Mouse (Mus musculus) midbrain, postnatal 0 days (tissue): ENCODE results near the gene Tmcc2. TPM values are rescaled to one million over a fixed set of nuclear protein-coding genes. Genes with fewer than 3 reads are reported as not detected.

ENCODE experiments used
- ATAC-seq: fragments of 200-750 bp; cut with Nextera tagmentation; 2 replicates; pipeline ENCODE4 v1.8.0; 2017; ENCODE audit warnings: moderate number of reproducible peaks, mild to moderate bottlenecking, moderate TSS enrichment, moderate library complexity; ENCODE audit not compliant: low FRiP score
- DNase-seq: peaks from one replicate; pipeline ENCODE4 v3.0.0-alpha.2; 2015; ENCODE audit warnings: low spot score
- H3K27ac ChIP-seq: fragments of 300-500 bp; sonication (generic); 2 replicates; pipeline ENCODE4 v1.5.1; 2014; ENCODE audit warnings: low read depth, mild to moderate bottlenecking, low read length, mixed read lengths
- H3K27me3 ChIP-seq: fragments of 300-500 bp; sonication (generic); 2 replicates; pipeline ENCODE4 v1.6.1; 2014; ENCODE audit warnings: low read length, control low read depth, mixed read lengths; ENCODE audit not compliant: insufficient read depth
- H3K36me3 ChIP-seq: fragments of 300-500 bp; sonication (generic); 2 replicates; pipeline ENCODE4 v1.6.1; 2014; ENCODE audit warnings: low read length, control low read depth, mixed read lengths; ENCODE audit not compliant: insufficient read depth
- H3K4me1 ChIP-seq: fragments of 300-500 bp; sonication (generic); 2 replicates; pipeline ENCODE4 v1.6.1; 2014; ENCODE audit warnings: mild to moderate bottlenecking, control low read depth, antibody characterized with exemption, low read length, mixed read lengths; ENCODE audit not compliant: insufficient read depth
- H3K4me2 ChIP-seq: fragments of 300-500 bp; sonication (generic); 2 replicates; pipeline ENCODE4 v1.6.1; 2014; ENCODE audit warnings: low read depth, mild to moderate bottlenecking, low read length, mixed read lengths; ENCODE audit not compliant: poor library complexity, severe bottlenecking
- H3K4me3 ChIP-seq: fragments of 300-500 bp; sonication (generic); 2 replicates; pipeline ENCODE4 v1.5.1; 2014; ENCODE audit warnings: low read depth, mild to moderate bottlenecking, low read length, moderate library complexity
- H3K9ac ChIP-seq: fragments of 300-500 bp; sonication (generic); replicated peaks from 2 replicates; pipeline ENCODE4 v1.6.1; 2014; ENCODE audit warnings: mild to moderate bottlenecking, low read length, moderate library complexity, mixed read lengths; ENCODE audit not compliant: poor library complexity, severe bottlenecking
- H3K9me3 ChIP-seq: fragments of 300-500 bp; sonication (generic); 2 replicates; pipeline ENCODE4 v1.6.1; 2016; ENCODE audit warnings: low read length, control low read depth
- CTCF ChIP-seq: IDR thresholded peaks from 2 replicates; pipeline ENCODE4 v1.5.1; 2016; ENCODE audit warnings: antibody characterized with exemption, mild to moderate bottlenecking
- WGBS: fragments of 180-500 bp; shearing (Covaris S2); extraction: QIAGEN DNeasy Blood & Tissue Kit; methylation state at CpG from one replicate; pipeline ENCODE4 v1.1.7; 2014; 5-methylcytosine and 5-hydroxymethylcytosine counted together
- polyA plus RNA-seq: library from polyadenylated mRNA; unstranded; fragments of >200 nt; fragmentation: Nextera tagmentation; extraction: Ambion mirVana; gene quantifications from 2 replicates; pipeline ENCODE4 v1.2.1, GENCODE M21; 2015
- total RNA-seq: library from RNA; depleted of rRNA; stranded (reverse); fragments of >200 nt; gene quantifications from 2 replicates; pipeline ENCODE4 v1.2.3, GENCODE M21; 2014

Gene Tmcc2
- total and polyA plus RNA-seq, 2 experiments from 2014 or later = 36.3 to 152 TPM

- ATAC-seq (peak; percentile 85), DNase-seq (peak; percentile 91)
- no peak for TF ChIP-seq CTCF
- Histone ChIP-seq H3K27me3 (no peaks in the 10 kb centered on the region), H3K9me3 (no peaks in the 10 kb centered on the region), H3K36me3 (no peaks in the 10 kb centered on the region), H3K4me1 (peaks cover 24% of the 10 kb centered on the region), H3K9ac (peak within 1 kb of the TSS; percentile 50), H3K4me2 (peak within 1 kb of the TSS; percentile 74), H3K4me3 (peak within 1 kb of the TSS; percentile 49), H3K27ac (peak within 1 kb of the TSS; percentile 65)
- under 1% methylated on average over 67 of the region's 67 CpGs for WGBS
Observed at GRCm38 (mm10) chr1:132315889-132316624, 75.0 kb downstream of the Tmcc2 start, which contains the start of gene Nuak2. Gene Nuak2 (plus strand): TSS chr1:132316126.

GRCm38 (mm10) chr1:132312703-132313102, 78.4 kb downstream of the Tmcc2 start:
- Histone ChIP-seq H3K36me3 (no peaks in the 10 kb centered on the region), H3K27me3 (no peaks in the 10 kb centered on the region), H3K9ac (no peak overlapping the region), H3K4me2 (no peak overlapping the region), H3K27ac (no peak overlapping the region), H3K9me3 (no peaks in the 10 kb centered on the region), H3K4me1 (peaks cover 8% of the 10 kb centered on the region; the same call in 1 of the 2 replicates), H3K4me3 (no peak overlapping the region)
- peak; percentile 80 for DNase-seq
- TF ChIP-seq CTCF = peak; percentile 79
- WGBS = 65% methylated on average over 3 of the region's 3 CpGs
- no peak for ATAC-seq

GRCm38 (mm10) chr1:132312043-132312442, 79.0 kb downstream of the Tmcc2 start:
- ATAC-seq = no peak
- Histone ChIP-seq H3K9me3 (no peaks in the 10 kb centered on the region), H3K27ac (no peak overlapping the region), H3K9ac (no peak overlapping the region), H3K4me1 (peaks cover 2% of the 10 kb centered on the region; the same call in 1 of the 2 replicates), H3K27me3 (no peaks in the 10 kb centered on the region), H3K36me3 (no peaks in the 10 kb centered on the region), H3K4me2 (no peak overlapping the region), H3K4me3 (no peak overlapping the region)
- no peak for TF ChIP-seq CTCF
- no peak for DNase-seq
- 51% methylated on average over 2 of the region's 2 CpGs for WGBS

- H3K27ac ChIP-seq = no peak overlapping the region
- no peaks in the 10 kb centered on the region for H3K27me3 ChIP-seq
- H3K4me2 ChIP-seq = no peak overlapping the region
- no peaks in the 10 kb centered on the region for H3K36me3 ChIP-seq
- H3K9ac ChIP-seq = no peak overlapping the region
- no peak for TF ChIP-seq CTCF
- no peaks in the 10 kb centered on the region for H3K9me3 ChIP-seq
- H3K4me1 ChIP-seq = no peaks in the 10 kb centered on the region
- DNase-seq (no peak), ATAC-seq (no peak)
- 82% methylated on average over 10 of the region's 10 CpGs for WGBS
- H3K4me3 ChIP-seq = no peak overlapping the region
Observed at GRCm38 (mm10) chr1:132311174-132311859, 79.8 kb downstream of the Tmcc2 start.

GRCm38 (mm10) chr1:132310754-132311153, 80.3 kb downstream of the Tmcc2 start:
- no peak for TF ChIP-seq CTCF
- H3K9ac ChIP-seq = no peak overlapping the region
- no peak overlapping the region for H3K4me2 ChIP-seq
- ATAC-seq = no peak
- no peaks in the 10 kb centered on the region for H3K4me1 ChIP-seq
- no peak for DNase-seq
- H3K4me3 ChIP-seq = no peak overlapping the region
- whole genome bisulfite sequencing = 76% methylated on average over 7 of the region's 7 CpGs
- H3K27me3 ChIP-seq = no peaks in the 10 kb centered on the region
- no peaks in the 10 kb centered on the region for H3K9me3 ChIP-seq
- H3K27ac ChIP-seq = no peak overlapping the region
- no peaks in the 10 kb centered on the region for H3K36me3 ChIP-seq

GRCm38 (mm10) chr1:132308674-132309073, 82.4 kb downstream of the Tmcc2 start:
- Histone ChIP-seq H3K4me3 (no peak overlapping the region), H3K27me3 (no peaks in the 10 kb centered on the region), H3K4me1 (no peaks in the 10 kb centered on the region), H3K9ac (no peak overlapping the region), H3K4me2 (no peak overlapping the region), H3K27ac (no peak overlapping the region), H3K36me3 (peaks cover 5% of the 10 kb centered on the region; the same call in 1 of the 2 replicates), H3K9me3 (no peaks in the 10 kb centered on the region)
- WGBS = 93% methylated on average over 7 of the region's 7 CpGs
- TF ChIP-seq CTCF = no peak
- no peak for ATAC-seq
- no peak for DNase-seq
